Mouse (Mus musculus) liver, embryonic 16.5 days (tissue): Measurements from ENCODE around the gene Npdc1. TPM values are rescaled to one million over a fixed set of nuclear protein-coding genes. Genes with fewer than 3 reads are reported as not detected.

Experiments
- ATAC-seq: fragments of 200-750 bp; cut with Nextera tagmentation; 2 replicates; pipeline ENCODE4 v1.8.0; 2017; ENCODE audit warnings: low read depth, mild to moderate bottlenecking, moderate number of reproducible peaks, moderate library complexity
- H3K27ac ChIP-seq: fragments of 300-500 bp; sonication (generic); 2 replicates; pipeline ENCODE4 v1.5.1; 2014; ENCODE audit warnings: mild to moderate bottlenecking, low read length
- H3K27me3 ChIP-seq: fragments of 300-500 bp; sonication (generic); 2 replicates; pipeline ENCODE4 v1.6.1; 2014; ENCODE audit warnings: low read depth, low read length, mixed read lengths; ENCODE audit not compliant: control insufficient read depth, insufficient read depth
- H3K36me3 ChIP-seq: fragments of 300-500 bp; sonication (generic); 2 replicates; pipeline ENCODE4 v1.6.1; 2014; ENCODE audit warnings: mild to moderate bottlenecking; ENCODE audit not compliant: control insufficient read depth, insufficient read depth
- H3K4me1 ChIP-seq: fragments of 300-500 bp; sonication (generic); 2 replicates; pipeline ENCODE4 v1.6.1; 2014; ENCODE audit warnings: low read depth, low read length, mixed read lengths; ENCODE audit not compliant: control insufficient read depth
- H3K4me2 ChIP-seq: fragments of 300-500 bp; sonication (generic); 2 replicates; pipeline ENCODE4 v1.6.1; 2014; ENCODE audit warnings: low read depth, low read length, mixed read lengths
- H3K4me3 ChIP-seq: fragments of 300-500 bp; sonication (generic); 2 replicates; pipeline ENCODE4 v1.5.1; 2014; ENCODE audit warnings: low read depth, mild to moderate bottlenecking, low read length
- H3K9ac ChIP-seq: fragments of 300-500 bp; sonication (generic); 2 replicates; pipeline ENCODE4 v1.6.1; 2014; ENCODE audit warnings: low read depth, low read length
- H3K9me3 ChIP-seq: fragments of 300-500 bp; sonication (generic); replicated peaks from 2 replicates; pipeline ENCODE4 v1.6.1; 2016; ENCODE audit warnings: low read length; ENCODE audit not compliant: control insufficient read depth
- WGBS: fragments of 180-500 bp; shearing (Covaris S2); extraction: QIAGEN DNeasy Blood & Tissue Kit; methylation state at CpG from one replicate; pipeline ENCODE4 v1.1.7; 2014; ENCODE audit not compliant: insufficient replicate concordance; 5-methylcytosine and 5-hydroxymethylcytosine counted together
- polyA plus RNA-seq: library from polyadenylated mRNA; unstranded; fragments of >200 nt; fragmentation: Nextera tagmentation; extraction: Ambion mirVana; gene quantifications from 2 replicates; pipeline ENCODE4 v1.2.1, GENCODE M21; 2015

The Npdc1 gene
- polyA plus RNA-seq, 1 experiment from 2014 or later = 4.8 TPM

DNA sequence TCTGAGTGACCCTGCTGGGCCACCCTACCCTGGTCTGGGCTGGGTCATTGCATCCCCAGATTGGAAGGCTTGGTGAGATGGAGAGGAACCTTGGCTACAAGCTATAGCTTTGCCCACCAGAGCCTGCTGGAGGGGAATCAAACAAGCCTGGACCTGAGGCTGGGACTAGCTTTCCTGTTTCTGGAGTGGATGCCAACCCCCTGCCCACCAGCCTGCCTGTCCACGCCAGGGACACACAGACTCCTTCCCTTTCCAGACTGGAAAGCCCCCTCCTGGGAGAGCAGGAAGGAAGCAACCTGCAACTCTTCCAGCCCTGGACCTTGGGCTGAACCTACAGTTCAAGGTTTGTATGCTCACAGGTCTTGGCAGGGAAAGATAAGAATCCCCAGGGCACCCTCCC is 24.5 kb downstream of the Npdc1 start:
- Histone ChIP-seq H3K27ac (no peak overlapping the region), H3K27me3 (no peaks in the 10 kb centered on the region; the same call in 1 of the 2 replicates), H3K4me1 (peaks cover 2% of the 10 kb centered on the region), H3K9me3 (no peaks in the 10 kb centered on the region), H3K4me3 (no peak overlapping the region), H3K9ac (no peak overlapping the region), H3K4me2 (0 out of 2 replicates have a peak overlapping the region, but pooled peaks have one; percentile 9), H3K36me3 (no peaks in the 10 kb centered on the region)
- ATAC-seq = no peak
- 18% methylated on average over 1 of the region's 1 CpGs for WGBS

DNA sequence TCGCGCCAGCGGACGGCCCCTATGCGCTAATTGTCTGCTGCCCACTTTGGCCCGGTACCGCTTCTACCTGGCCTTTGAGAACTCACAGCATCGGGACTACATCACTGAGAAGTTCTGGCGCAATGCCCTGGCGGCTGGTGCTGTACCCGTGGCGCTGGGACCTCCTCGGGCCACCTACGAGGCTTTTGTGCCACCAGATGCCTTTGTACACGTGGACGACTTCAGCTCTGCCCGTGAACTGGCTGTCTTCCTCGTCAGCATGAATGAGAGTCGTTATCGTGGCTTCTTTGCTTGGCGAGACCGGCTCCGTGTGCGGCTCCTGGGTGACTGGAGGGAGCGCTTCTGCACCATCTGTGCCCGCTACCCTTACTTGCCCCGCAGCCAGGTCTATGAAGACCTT is 26.3 kb downstream of the Npdc1 start:
- H3K4me1 ChIP-seq = peaks cover 6% of the 10 kb centered on the region
- no peak overlapping the region for H3K9ac ChIP-seq
- H3K36me3 ChIP-seq = no peaks in the 10 kb centered on the region
- peaks cover 11% of the 10 kb centered on the region for H3K27me3 ChIP-seq
- no peak overlapping the region for H3K27ac ChIP-seq
- no peak for ATAC-seq
- no peak overlapping the region for H3K4me2 ChIP-seq
- 58% methylated on average over 27 of the region's 27 CpGs for WGBS
- H3K4me3 ChIP-seq = no peak overlapping the region
- no peaks in the 10 kb centered on the region for H3K9me3 ChIP-seq

DNA sequence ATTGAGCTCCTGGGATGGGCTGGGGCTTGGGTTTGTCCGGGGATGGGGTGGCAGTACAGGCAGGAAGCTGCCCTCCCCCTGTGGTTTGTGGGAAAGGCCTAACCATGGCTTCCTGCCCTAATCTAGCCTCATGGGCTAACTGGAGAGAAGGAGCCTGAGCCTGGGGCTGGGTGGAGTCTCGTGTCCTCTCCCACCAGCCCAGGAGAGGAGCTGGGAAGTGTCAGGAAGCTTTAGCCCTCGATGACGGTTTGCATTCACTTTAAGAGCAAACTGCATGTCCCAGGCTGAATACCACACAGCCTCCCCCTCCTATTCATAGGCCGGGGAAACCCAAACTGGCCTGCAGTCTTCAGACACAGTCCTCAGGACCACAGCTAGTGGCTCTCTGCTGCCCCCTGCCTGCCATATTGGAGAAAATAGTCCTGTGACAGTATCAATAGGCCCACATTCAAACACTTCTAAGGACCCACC is 27.6 kb downstream of the Npdc1 start:
- no peak for ATAC-seq
- peaks cover 6% of the 10 kb centered on the region for H3K4me1 ChIP-seq
- no peaks in the 10 kb centered on the region for H3K36me3 ChIP-seq
- no peak overlapping the region for H3K4me2 ChIP-seq
- peaks cover 11% of the 10 kb centered on the region for H3K27me3 ChIP-seq
- H3K9ac ChIP-seq = no peak overlapping the region
- WGBS = 8% methylated on average over 5 of the region's 5 CpGs
- no peak overlapping the region for H3K4me3 ChIP-seq
- H3K9me3 ChIP-seq = no peaks in the 10 kb centered on the region
- H3K27ac ChIP-seq = no peak overlapping the region

DNA sequence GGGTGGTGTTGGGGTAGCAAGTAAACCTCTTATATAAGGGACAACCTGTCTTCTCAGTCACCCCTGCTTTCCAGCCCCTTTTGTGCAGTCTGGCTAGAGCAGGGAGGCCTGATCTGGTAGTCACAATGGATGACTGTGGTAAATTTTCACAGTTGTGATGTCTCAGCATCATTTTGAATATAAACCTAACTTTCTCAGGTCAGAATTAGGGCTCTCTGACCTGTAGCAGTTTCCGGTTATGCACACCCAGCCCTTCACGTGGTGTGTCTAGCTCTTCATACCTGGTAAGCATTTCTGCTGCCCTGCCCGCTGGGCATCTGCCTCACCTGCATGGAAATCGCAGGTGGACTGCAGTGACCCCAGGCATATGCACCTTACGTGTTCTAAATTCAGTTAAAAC is 28.1 kb downstream of the Npdc1 start:
- H3K4me3 ChIP-seq = no peak overlapping the region
- H3K4me1 ChIP-seq = peaks cover 6% of the 10 kb centered on the region
- ATAC-seq = no peak
- H3K9ac ChIP-seq = no peak overlapping the region
- H3K4me2 ChIP-seq = no peak overlapping the region
- H3K36me3 ChIP-seq = no peaks in the 10 kb centered on the region
- H3K27me3 ChIP-seq = peaks cover 11% of the 10 kb centered on the region
- no peaks in the 10 kb centered on the region for H3K9me3 ChIP-seq
- H3K27ac ChIP-seq = no peak overlapping the region
- WGBS = 69% methylated on average over 5 of the region's 5 CpGs

DNA sequence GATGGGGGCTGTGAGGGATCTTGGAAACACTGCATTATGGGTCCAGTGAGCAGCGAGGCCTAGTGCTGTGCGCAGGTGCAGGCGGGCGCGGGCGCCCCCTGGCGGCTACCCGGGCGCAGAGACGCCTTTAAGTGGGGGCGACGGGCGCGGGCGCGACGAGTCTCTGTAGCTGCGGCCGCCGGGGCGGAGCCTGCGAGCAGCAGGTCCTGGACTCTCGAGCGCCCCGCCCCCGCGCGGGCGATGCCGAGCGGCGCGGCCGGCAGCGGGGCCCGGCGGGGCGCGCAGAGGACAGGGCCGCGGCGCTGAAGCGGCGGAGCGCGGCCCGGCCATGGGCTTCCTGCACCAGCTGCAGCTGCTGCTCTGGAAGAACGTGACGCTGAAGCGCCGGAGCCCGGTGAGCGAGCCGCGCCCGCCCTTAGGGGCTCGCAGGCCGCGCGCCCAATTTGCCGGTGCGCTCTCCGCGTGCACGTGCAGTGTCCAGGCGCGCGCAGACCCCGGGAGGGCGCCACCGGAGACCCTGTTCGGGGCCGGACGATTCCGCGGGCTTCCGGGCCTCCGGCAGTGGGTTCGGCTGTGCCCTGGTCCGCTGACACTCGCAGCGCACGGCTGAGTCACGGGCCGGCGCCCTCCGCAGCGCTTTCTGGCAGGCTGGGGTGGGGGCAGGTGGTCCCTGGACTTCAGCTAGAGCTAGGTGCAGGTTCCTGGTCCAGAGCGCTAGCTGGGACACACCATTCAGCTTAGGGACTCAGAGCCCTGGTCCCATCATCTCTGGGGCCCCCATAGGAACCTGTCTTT is 29.5 kb downstream of the Npdc1 start, which contains the start of gene Abca2:
Gene Abca2 (plus strand): TSS at position 262 of the 795 bp plus-strand sequence.
- under 1% methylated on average over 87 of the region's 89 CpGs for WGBS
- H3K4me3 ChIP-seq = peak within 1 kb of the TSS; percentile 65
- H3K9ac ChIP-seq = peak within 1 kb of the TSS; percentile 68
- no peak within 1 kb of the TSS for H3K27ac ChIP-seq
- peaks cover 6% of the 10 kb centered on the region for H3K4me1 ChIP-seq
- peaks cover 11% of the 10 kb centered on the region for H3K27me3 ChIP-seq
- peak within 1 kb of the TSS; percentile 94 for H3K4me2 ChIP-seq
- H3K36me3 ChIP-seq = no peaks in the 10 kb centered on the region
- no peaks in the 10 kb centered on the region for H3K9me3 ChIP-seq
- ATAC-seq = peak; percentile 91

DNA sequence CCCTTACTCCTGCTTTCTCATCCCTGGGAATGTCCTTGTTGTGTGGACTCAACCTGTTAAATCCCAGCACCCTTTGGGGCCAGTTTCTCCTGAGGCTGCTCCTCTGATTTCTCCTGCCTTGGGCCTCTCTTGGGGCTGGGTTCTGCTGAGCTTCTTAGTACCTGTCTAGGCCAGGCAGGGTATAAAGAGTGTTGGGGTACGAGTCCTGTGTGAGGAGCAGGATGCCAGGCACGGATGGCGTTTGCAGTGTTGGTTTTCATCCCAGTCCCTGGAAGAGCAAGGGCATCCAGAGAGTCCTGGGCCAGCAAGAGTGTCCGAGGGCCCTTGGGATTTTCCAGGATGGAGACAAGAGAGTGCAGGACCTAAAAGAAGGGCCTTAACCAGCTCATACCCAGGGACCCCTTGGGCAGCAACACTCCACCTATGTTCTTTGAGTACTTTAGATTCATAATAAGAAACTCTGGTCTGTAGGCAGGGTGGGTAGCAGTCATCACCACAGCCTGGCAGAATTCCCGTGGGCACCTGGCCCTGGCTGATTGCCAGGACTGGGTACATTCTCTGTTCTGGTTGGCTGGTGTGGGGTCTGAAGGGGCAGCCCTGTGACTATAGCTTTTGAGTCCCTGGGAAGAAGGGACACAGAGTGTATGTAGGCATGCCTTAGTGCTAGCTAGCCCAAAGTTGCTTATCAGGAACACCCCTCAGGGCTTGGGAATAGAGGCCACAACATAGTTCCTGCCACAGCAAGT is 30.5 kb downstream of the Npdc1 start:
- Histone ChIP-seq H3K4me2 (peak overlapping the region; percentile 94), H3K27ac (no peak overlapping the region), H3K36me3 (no peaks in the 10 kb centered on the region), H3K27me3 (peaks cover 11% of the 10 kb centered on the region), H3K9ac (no peak overlapping the region), H3K4me1 (peaks cover 6% of the 10 kb centered on the region), H3K4me3 (peak overlapping the region; percentile 65; the same call in 1 of the 2 replicates), H3K9me3 (no peaks in the 10 kb centered on the region)
- no peak for ATAC-seq
- 60% methylated on average over 5 of the region's 5 CpGs for WGBS

DNA sequence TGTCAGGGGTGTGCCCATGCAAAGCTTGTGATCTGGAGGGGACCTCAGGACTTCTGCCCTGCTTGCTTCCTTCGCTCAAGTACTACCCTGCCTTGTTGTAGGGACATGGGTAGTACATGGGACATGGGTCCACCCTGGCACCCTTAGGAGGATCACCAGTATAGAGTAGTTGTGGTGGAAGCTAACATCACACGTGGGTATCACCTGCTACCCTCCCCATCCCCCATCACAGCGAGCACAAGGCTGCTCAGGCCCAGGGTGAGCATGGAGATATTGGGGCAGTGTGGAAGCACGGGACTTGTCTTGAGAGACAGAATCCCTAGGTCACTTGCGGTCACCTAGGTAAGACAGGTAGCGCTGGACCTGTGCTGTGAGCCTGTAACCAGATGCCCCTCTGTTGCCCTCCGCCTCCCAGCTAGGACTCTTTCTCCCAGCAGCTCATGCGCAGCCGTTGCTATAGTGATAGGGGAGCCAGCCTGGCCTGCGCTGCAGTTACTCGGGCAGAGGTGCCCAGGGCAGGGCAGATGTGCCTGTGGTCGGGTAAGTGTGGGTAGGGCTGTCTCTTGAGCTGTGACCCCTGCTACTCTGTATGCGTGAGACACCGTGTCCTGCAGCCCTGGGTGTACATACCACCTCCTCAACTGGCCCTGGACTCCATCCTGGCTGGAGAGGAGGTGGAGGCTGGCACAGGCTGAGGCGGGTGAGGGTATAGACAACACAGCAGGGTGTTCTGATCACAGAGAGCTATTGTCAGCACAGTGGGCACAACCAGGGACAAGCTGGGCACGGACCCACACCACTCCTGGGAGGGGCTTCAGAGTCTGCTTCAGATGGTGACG is 31.5 kb downstream of the Npdc1 start:
- Histone ChIP-seq H3K4me1 (peaks cover 6% of the 10 kb centered on the region), H3K4me2 (no peak overlapping the region), H3K9me3 (no peaks in the 10 kb centered on the region), H3K9ac (no peak overlapping the region), H3K4me3 (no peak overlapping the region), H3K36me3 (no peaks in the 10 kb centered on the region), H3K27me3 (peaks cover 11% of the 10 kb centered on the region), H3K27ac (no peak overlapping the region)
- ATAC-seq = no peak
- WGBS = 72% methylated on average over 17 of the region's 17 CpGs

DNA sequence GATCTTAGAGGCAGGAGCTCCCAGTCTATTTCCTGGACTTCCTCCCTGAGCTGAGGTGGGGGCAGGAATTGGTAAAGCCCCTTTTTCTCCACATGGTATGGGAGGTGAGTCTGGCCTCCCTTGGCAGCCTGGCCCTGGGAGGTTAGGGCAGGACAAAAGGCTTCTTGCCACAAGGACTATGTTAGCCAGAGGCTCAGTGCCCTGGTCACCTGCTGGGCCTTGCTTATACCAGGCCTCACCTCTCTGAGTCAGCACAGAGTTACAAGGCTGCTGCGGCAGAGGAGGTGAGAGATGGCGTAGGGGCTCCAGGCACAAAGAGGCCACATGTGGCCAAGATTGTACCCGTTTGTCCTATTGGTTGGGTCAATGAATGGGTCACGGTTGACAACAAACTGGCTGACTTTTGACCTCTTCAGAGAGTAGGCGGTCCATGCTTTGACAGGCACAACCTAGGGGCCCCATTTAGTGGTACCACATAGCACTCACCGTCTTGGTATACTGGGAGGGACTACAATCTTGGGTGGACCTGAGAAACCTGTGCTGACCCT is 32.2 kb downstream of the Npdc1 start:
- Histone ChIP-seq H3K27ac (no peak overlapping the region), H3K9ac (no peak overlapping the region), H3K4me1 (peaks cover 6% of the 10 kb centered on the region), H3K4me3 (no peak overlapping the region), H3K36me3 (no peaks in the 10 kb centered on the region), H3K27me3 (peaks cover 11% of the 10 kb centered on the region), H3K9me3 (no peaks in the 10 kb centered on the region), H3K4me2 (no peak overlapping the region)
- 62% methylated on average over 6 of the region's 6 CpGs for WGBS
- ATAC-seq = no peak
